Mouse (Mus musculus): Measurements from ENCODE around the gene Tango2. TPM values are rescaled to one million over a fixed set of nuclear protein-coding genes. Genes with fewer than 3 reads are reported as not detected.

The Tango2 gene
- total RNA-seq (2017): 23.8 and 30.3 TPM in 2 replicates

GRCm38 (mm10) chr16:18347931-18348600 lies at the start of gene Tango2, which contains the start of gene Arvcf:
Gene Tango2, minus strand, starts transcription at chr16:18348103.
Gene Arvcf, plus strand, starts transcription at chr16:18348182.
- peak; percentile 20; the same call in 1 of the 2 replicates for ATAC-seq (ENCODE audit: extremely low read depth, insufficient number of reproducible peaks, low FRiP score, poor library complexity, severe bottlenecking)

GRCm38 (mm10) chr16:18396791-18397621 lies 49.1 kb upstream of the Tango2 start:
- ATAC-seq (ENCODE audit: extremely low read depth, insufficient number of reproducible peaks, low FRiP score, poor library complexity, severe bottlenecking): no peak

GRCm38 (mm10) chr16:18396201-18396600 lies 48.3 kb upstream of the Tango2 start:
- no peak for ATAC-seq (ENCODE audit: extremely low read depth, insufficient number of reproducible peaks, low FRiP score, poor library complexity, severe bottlenecking)

GRCm38 (mm10) chr16:18395620-18396036 lies 47.7 kb upstream of the Tango2 start:
- no peak for ATAC-seq (ENCODE audit: extremely low read depth, insufficient number of reproducible peaks, low FRiP score, poor library complexity, severe bottlenecking)

- ATAC-seq (ENCODE audit: extremely low read depth, insufficient number of reproducible peaks, low FRiP score, poor library complexity, severe bottlenecking): no peak
Observed at GRCm38 (mm10) chr16:18394777-18395619, 47.1 kb upstream of the Tango2 start.

- ATAC-seq (ENCODE audit: extremely low read depth, insufficient number of reproducible peaks, low FRiP score, poor library complexity, severe bottlenecking): no peak
Observed at GRCm38 (mm10) chr16:18394056-18394455, 46.2 kb upstream of the Tango2 start.

- no peak for ATAC-seq (ENCODE audit: extremely low read depth, insufficient number of reproducible peaks, low FRiP score, poor library complexity, severe bottlenecking)
Observed at GRCm38 (mm10) chr16:18393595-18393994, 45.7 kb upstream of the Tango2 start.

GRCm38 (mm10) chr16:18392469-18393426 lies 44.8 kb upstream of the Tango2 start:
- peak; percentile 58 for ATAC-seq (ENCODE audit: extremely low read depth, insufficient number of reproducible peaks, low FRiP score, poor library complexity, severe bottlenecking)

GRCm38 (mm10) chr16:18391728-18392127 lies 43.8 kb upstream of the Tango2 start:
- ATAC-seq (ENCODE audit: extremely low read depth, insufficient number of reproducible peaks, low FRiP score, poor library complexity, severe bottlenecking): no peak

- ATAC-seq (ENCODE audit: extremely low read depth, insufficient number of reproducible peaks, low FRiP score, poor library complexity, severe bottlenecking): no peak
Observed at GRCm38 (mm10) chr16:18391127-18391526, 43.2 kb upstream of the Tango2 start.

GRCm38 (mm10) chr16:18390399-18390798 lies 42.5 kb upstream of the Tango2 start:
- ATAC-seq (ENCODE audit: extremely low read depth, insufficient number of reproducible peaks, low FRiP score, poor library complexity, severe bottlenecking): no peak

GRCm38 (mm10) chr16:18388583-18389435 lies 40.9 kb upstream of the Tango2 start:
- ATAC-seq (ENCODE audit: extremely low read depth, insufficient number of reproducible peaks, low FRiP score, poor library complexity, severe bottlenecking): no peak

- no peak for ATAC-seq (ENCODE audit: extremely low read depth, insufficient number of reproducible peaks, low FRiP score, poor library complexity, severe bottlenecking)
Observed at GRCm38 (mm10) chr16:18387704-18388582, 40.0 kb upstream of the Tango2 start.

GRCm38 (mm10) chr16:18386972-18387371 lies 39.1 kb upstream of the Tango2 start:
- ATAC-seq (ENCODE audit: extremely low read depth, insufficient number of reproducible peaks, low FRiP score, poor library complexity, severe bottlenecking): no peak

GRCm38 (mm10) chr16:18386451-18386850 lies 38.5 kb upstream of the Tango2 start:
- ATAC-seq (ENCODE audit: extremely low read depth, insufficient number of reproducible peaks, low FRiP score, poor library complexity, severe bottlenecking): no peak

GRCm38 (mm10) chr16:18385411-18385810 lies 37.5 kb upstream of the Tango2 start:
- no peak for ATAC-seq (ENCODE audit: extremely low read depth, insufficient number of reproducible peaks, low FRiP score, poor library complexity, severe bottlenecking)
